In the genomic region with DNA sequence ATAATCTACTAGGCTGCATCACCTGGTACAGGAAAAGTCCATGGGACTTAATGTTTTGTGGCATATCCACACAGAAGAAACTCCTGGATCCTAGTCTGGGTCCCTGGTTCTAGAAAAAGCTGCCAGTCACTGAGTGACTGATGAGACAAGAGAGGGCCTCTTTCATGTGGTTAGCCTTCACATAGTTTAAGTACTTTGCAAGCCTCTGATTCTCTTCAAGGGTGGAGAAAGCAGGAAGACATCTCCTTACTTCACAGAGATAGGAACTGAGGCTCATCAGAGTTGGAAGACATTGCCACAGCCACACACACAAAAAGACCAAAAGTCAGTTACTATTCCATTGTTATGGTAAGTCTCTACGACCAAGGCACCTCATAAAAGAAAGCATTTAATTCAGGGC, we compare ENCODE assay signal across 23 mouse cellular contexts. TPM values are rescaled to one million over a fixed set of nuclear protein-coding genes. Genes with fewer than 3 reads are reported as not detected.
"Had no signal": no experiment of that assay in that cellular context is flagged by ENCODE, and none has a peak within 500 bp of the region (broad histone marks: within the 10 kb centered on the region; RNA-seq: fewer than 3 reads in every experiment).

No protein-coding gene starts in this region.

- H3K27ac ChIP-seq: liver, embryonic 13.5 days; liver, embryonic 15.5 days; lung, embryonic 15.5 days; macrophage; midbrain, embryonic 12.5 days; neural tube, embryonic 13.5 days; neural tube, embryonic 15.5 days; stomach, embryonic 15.5 days; stomach, postnatal 0 days had no signal

- H3K9me3 ChIP-seq: liver, embryonic 13.5 days; liver, embryonic 15.5 days; lung, embryonic 15.5 days; midbrain, embryonic 12.5 days; neural tube, embryonic 13.5 days; neural tube, embryonic 15.5 days; stomach, embryonic 15.5 days had no signal

- H3K27me3 ChIP-seq: liver, embryonic 13.5 days; liver, embryonic 15.5 days; lung, embryonic 15.5 days; midbrain, embryonic 12.5 days; neural tube, embryonic 13.5 days; neural tube, embryonic 15.5 days; stomach, embryonic 15.5 days had no signal

- H3K4me2 ChIP-seq: liver, embryonic 13.5 days; liver, embryonic 15.5 days; lung, embryonic 15.5 days; midbrain, embryonic 12.5 days; neural tube, embryonic 13.5 days; neural tube, embryonic 15.5 days; stomach, embryonic 15.5 days had no signal

- H3K4me1 ChIP-seq: liver, embryonic 15.5 days; lung, embryonic 15.5 days; midbrain, embryonic 12.5 days; neural tube, embryonic 13.5 days; neural tube, embryonic 15.5 days; stomach, embryonic 15.5 days had no signal

- H3K36me3 ChIP-seq: liver, embryonic 13.5 days; liver, embryonic 15.5 days; lung, embryonic 15.5 days; midbrain, embryonic 12.5 days; neural tube, embryonic 13.5 days; neural tube, embryonic 15.5 days; stomach, embryonic 15.5 days had no signal

- DNase-seq: liver, embryonic 13.5 days; liver, postnatal 0 days; lung, adult 2 months; lung, postnatal 14 days; lung, postnatal 36 days; midbrain, embryonic 14.5 days; retina, postnatal 1 day; right cerebral cortex, adult 18-20 months; right cerebral cortex, postnatal 25 days; thymus, postnatal 25 days; thymus, postnatal 4 days had no signal

- H3K4me3 ChIP-seq: liver, embryonic 13.5 days; liver, embryonic 15.5 days; lung, embryonic 15.5 days; midbrain, embryonic 12.5 days; neural tube, embryonic 13.5 days; neural tube, embryonic 15.5 days; stomach, embryonic 15.5 days had no signal

- H3K9ac ChIP-seq: liver, embryonic 13.5 days; liver, embryonic 15.5 days; liver, postnatal 0 days; lung, embryonic 15.5 days; midbrain, embryonic 12.5 days; neural tube, embryonic 13.5 days; neural tube, embryonic 15.5 days; stomach, embryonic 15.5 days had no signal

- ATAC-seq: liver, postnatal 0 days; lung, postnatal 0 days had no signal

RNA-seq across cellular contexts. Expression of a gene that starts 13.6 kb away (rescaled TPM):
- polyA plus RNA-seq: liver, embryonic 13.5 days; liver, embryonic 15.5 days; lung, adult 2 months; lung, postnatal 0 days; midbrain, embryonic 12.5 days; midbrain, embryonic 14.5 days; midbrain, postnatal 0 days; neural tube, embryonic 11.5 days; neural tube, embryonic 13.5 days; neural tube, embryonic 15.5 days; stomach, embryonic 15.5 days; stomach, postnatal 0 days; testis, adult 2 months had no signal
